Mouse (Mus musculus) liver, embryonic 14.5 days (tissue): Measurements from ENCODE around the gene Pfdn5.

Experiments used
- CTCF ChIP-seq: IDR thresholded peaks from 2 replicates; pipeline ENCODE4 v1.5.1; 2016; ENCODE audit warnings: antibody characterized with exemption, low read depth, control low read depth
- EP300 ChIP-seq: IDR thresholded peaks from 2 replicates; pipeline ENCODE4 v1.6.1; 2016; ENCODE audit warnings: antibody characterized with exemption, low read depth

DNA sequence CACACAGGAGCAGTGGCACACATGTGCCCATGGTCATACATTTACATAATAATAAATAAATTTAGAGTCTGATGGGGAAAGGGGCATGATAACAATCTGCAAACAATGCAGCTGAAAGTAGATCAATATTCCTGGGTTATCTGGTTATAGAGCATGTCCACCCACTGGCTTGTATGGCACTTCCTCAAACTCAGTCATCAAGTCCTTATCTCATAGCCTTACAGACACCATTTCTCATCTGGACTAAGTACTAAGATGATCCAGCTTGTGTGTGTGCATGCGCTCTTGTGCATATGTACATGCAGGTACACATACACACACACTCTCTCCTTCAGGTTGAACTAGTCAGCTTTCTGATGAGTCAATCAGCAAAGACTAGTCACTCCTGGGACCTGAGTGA is 38.8 kb downstream of the Pfdn5 start:
- TF ChIP-seq CTCF (no peak), EP300 (no peak)
